Mouse (Mus musculus) leukemia stem cell, adult 10-12 weeks (primary cell): ENCODE measurements around the gene Hnrnph1. TPM values are rescaled to one million over a fixed set of nuclear protein-coding genes. Genes with fewer than 3 reads are reported as not detected.

Experiments
- polyA plus RNA-seq: library from polyadenylated mRNA; stranded (reverse); fragments of >175 nt; gene quantifications from 2 replicates; pipeline ENCODE4 v1.2.3, GENCODE M21; 2012; ENCODE audit warnings: low replicate concordance

Hnrnph1 gene
- polyA plus RNA-seq = 67.2 and 193 TPM in 2 replicates

DNA sequence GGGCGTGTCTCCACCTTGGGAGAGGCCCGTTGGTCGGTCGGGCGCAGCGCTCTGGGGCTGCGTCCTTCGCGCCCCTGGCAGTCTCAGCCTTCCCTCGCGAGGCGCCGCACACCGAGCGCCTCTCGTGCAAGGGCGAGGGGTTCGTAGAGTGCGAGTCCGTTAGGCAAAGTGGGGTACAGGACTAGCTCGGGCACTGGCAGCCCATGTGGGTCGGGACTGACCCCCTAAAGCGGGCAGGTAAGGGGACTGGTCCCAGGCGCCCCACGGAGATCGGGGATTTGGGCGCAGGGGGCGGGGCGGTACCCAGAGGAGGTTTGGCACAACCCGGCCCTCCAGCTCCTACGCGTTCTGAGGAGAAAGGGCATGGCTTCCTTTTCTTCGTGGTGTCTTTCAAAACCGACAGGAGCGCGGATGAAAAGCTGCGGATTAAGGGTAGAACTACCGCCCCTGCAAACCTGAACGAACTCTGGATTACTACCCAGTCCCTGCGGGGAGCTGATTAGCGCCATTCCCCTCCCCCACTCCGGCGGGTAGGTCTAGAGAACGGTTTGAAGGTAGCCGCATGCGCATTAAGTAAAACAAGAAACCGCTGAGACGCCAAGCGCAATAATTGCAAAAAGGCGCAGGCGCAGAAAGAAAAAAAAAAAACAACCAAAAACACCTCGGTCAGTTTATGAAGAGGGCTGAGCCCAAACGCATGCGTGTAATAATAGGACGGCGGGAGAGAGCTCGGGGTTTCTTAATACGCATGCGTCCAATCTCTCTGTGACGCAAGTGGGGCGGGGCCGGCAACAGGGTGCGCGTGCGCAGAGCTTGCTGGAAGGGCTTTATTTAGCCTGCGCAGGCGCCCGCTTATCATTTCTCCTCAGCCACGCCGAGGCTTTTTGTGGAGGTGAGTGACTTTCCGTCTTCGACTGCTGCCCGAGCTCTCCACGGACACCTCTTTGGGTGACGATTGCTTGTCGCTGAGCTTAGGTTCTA, at the start of gene Hnrnph1:
TSS of gene Hnrnph1 (plus strand) at position 80 of the 981 bp plus-strand sequence.

DNA sequence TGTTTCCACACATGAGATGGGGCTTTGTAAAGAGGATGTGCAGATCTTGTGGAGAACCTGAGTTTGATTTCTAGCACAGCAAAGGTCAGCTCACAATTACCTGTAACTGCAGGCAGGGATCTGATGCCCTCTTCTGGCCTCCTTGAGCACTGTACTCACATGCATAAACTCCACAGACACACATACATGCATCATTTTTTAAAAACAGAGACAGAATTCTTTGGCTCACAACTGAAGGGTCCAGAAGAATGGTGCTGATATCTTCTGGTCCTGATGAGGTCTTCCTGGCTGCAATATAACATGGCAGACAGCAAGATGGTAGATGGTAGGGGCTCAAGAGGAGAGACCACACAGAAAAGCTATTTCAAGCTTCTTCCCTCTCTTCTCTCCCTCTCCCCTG, 22.6 kb upstream of the Hnrnph1 start, which contains the start of gene Cby3:
TSS of gene Cby3 (plus strand) at position 301 of the 400 bp plus-strand sequence.

DNA sequence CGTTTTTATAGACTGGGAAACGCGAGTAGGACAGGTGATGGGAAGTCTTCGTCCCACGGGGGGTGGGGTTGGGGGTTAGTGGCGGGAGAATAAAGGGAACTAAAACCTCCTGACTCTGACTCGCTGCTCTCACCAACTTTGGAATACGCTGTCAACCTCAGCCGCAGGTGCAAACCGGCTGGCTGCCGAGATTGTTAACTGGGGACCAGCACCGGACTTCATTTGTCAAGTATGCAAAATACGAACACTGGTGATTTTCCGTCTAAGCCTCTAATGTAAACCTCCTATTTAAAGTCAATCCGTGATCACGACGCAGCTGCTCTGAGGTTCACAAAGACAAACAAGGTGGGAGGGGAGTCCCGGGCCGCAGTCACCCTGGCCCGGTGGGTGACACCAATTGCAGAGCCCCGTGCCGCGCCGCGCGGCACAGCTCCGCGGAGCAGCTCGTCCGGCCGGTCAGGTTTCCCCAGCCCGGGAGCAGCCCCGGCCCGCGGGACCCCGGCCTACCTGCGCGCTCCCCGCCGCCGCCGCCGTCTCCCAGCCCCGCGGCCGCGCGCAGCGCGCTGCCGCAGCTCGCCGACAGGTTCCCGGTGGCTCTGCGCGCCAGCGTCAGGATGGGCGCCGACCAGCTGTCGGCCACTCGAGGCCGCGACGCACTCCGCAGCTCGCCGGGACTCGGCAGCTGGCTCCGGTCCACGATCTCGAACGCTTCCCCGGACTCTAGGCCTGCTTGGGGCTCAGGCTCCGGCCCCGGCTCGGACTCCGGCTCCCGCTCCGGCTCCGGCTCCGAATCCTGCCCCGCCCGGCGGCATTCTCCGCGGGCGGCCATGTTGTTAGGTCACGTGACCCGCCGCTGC, 53.7 kb downstream of the Hnrnph1 start, which contains the start of gene Rufy1:
TSS of gene Rufy1 (minus strand) at position 849 of the 857 bp plus-strand sequence.

Other genes with a start within 250 kb of the Hnrnph1 start
- gene Tbc1d9b, start 245.6 kb upstream of the Hnrnph1 start, polyA plus RNA-seq = 25.7 and 69.1 TPM in 2 replicates
- 1.3 and 3.5 TPM in 2 replicates for gene Mrnip, start 202.5 kb upstream of the Hnrnph1 start, polyA plus RNA-seq
- gene Sqstm1, start 166.2 kb upstream of the Hnrnph1 start, polyA plus RNA-seq = 107 and 111 TPM in 2 replicates
- gene Mgat4b, start 166.1 kb upstream of the Hnrnph1 start, polyA plus RNA-seq = 157 and 261 TPM in 2 replicates
- 0.37 and 1.7 TPM in 2 replicates for gene Ltc4s, start 138.4 kb upstream of the Hnrnph1 start, polyA plus RNA-seq
- gene Maml1, start 84.7 kb upstream of the Hnrnph1 start, polyA plus RNA-seq = 8.8 and 16.2 TPM in 2 replicates
- 13.1 and 31.2 TPM in 2 replicates for gene Canx, start 51.3 kb upstream of the Hnrnph1 start, polyA plus RNA-seq
- gene Cby3, start 22.5 kb upstream of the Hnrnph1 start, polyA plus RNA-seq = not detected in 2 replicates
- 4.1 and 4.6 TPM in 2 replicates for gene Rufy1, start 54.1 kb downstream of the Hnrnph1 start, polyA plus RNA-seq
- 0.20 and 0.44 TPM in 2 replicates for gene Adamts2, start 225.1 kb downstream of the Hnrnph1 start, polyA plus RNA-seq